Mouse (Mus musculus) 3134 (cell line): ENCODE results near the gene Snrnp35.
"Not testable (repeated sequence)": the region's sequence is repeated elsewhere in the genome, so short reads cannot be mapped to it uniquely, and the experiment has no call there.

Experiments used
- DNase-seq: peaks from one replicate; pipeline ENCODE4 v3.0.0-alpha.2; 2011; ENCODE audit warnings: low spot score; ENCODE audit not compliant: insufficient read length; ENCODE audit errors: extremely low read depth

The Snrnp35 gene

DNA sequence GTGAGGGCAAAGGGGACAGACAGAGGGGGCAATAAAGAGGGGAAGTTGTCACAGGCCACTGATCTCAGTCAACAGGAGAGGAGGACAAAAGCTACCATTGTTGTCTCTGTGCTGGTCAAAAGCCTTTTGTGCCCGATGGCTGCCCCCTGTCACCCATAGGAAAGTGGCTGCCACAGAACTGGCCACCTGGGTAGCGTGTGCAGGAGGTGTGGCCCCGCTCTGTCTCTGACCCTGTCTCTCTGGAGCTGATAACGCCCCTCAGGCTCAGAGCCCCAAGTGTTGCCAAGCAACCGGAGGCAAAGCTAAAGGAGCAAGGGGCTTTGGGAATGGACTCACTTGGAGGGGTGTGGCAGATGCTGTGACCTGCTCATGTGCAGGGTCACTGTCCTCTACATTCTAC is 16.1 kb downstream of the Snrnp35 start:
- DNase-seq, result no peak

DNA sequence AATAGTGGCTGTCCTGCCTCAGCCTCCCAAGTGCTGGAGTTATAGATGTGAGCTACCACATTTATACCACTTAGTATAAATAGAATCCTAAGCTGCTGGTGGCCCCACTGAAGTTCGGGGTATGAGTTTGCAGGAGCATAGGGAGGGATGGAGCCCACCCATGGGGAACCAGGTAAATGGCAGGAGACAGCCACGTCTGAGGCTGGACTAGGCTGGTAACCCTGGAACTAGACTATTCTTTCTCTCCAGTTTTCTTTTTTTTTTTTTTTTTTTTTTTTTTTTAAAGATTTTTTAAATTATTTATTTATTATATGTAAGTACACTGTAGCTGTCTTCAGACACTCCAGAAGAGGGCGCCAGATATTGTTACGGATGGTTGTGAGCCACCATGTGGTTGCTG is 17.1 kb downstream of the Snrnp35 start:
- not testable (repeated sequence) for DNase-seq

DNA sequence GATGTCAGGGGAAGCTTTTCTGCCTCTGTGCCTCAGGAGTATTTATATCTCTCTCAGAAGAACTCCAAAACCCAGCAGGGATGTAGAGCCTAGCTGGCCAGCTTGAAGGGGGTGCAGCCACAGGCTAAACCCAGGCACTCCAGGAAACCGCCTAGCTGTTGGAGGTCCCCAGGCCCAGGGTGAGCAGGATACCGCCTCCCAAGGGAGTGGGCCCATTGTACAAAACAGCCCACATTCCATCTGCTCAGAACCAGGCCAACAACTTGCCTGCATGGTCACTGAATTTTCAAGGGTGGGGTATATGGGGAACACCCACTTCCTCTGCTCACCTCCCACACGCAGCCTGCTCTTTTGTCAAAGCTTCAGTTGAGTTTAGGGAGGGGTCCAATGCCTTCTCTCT is 17.6 kb downstream of the Snrnp35 start:
- DNase-seq, result no peak

DNA sequence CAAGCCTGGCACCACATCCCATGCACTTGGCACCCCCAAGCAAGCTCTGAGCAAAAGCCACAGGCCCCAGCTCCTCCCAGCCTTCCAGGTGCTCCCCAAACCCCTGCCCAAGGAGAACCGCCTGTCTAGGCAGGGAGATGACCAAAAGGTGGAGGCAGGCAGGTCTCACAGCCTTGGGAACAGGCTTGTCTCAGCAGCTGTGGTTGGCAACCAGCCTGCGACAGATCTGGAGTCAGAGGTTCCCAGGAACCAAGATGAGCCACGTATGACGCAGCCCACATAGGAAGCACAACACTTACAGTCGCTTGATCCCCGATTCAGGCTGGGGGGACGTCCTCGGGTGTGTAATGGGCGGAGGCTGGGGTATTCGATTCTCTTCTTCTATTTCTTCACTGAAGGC is 18.6 kb downstream of the Snrnp35 start:
- DNase-seq, result no peak

DNA sequence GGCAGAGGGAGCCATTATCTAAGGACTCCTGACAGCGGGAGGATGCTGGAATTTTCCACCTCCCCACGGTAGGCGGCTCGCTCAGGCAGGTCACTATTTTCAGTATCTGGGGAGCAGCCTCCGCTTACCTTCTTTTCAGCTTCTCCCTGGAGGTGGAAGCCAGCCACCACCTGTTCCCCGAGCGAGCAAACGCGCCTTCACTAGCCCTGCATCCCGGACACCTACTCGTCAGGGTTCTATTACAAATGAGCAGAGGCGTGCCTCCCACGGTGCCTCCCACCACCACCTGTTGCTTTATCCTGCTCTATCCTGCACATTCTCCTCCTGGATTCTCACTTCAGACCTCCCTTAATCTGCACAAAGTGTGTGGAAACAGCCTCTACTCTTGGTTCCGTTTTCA is 20.8 kb downstream of the Snrnp35 start:
- DNase-seq, result no peak

DNA sequence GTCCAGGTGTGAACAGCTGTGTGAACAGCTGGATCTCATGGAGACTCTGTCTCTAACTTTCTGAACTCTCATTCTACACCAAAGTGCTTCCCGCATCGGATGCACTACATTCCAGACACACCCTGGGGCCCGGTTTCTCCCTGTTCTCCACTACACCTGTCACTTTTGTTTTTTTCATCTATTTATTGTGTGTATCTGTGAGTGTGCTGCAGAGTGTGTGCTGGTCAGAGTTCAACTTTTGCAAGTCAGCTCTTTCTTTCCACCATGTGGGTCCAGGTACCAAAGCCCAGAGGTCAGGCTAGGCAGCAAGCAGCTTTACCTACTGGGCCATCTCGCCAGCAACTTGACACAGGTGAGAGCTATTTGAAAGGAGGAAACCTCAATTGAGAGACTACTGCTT is 22.3 kb downstream of the Snrnp35 start:
- no peak for DNase-seq

DNA sequence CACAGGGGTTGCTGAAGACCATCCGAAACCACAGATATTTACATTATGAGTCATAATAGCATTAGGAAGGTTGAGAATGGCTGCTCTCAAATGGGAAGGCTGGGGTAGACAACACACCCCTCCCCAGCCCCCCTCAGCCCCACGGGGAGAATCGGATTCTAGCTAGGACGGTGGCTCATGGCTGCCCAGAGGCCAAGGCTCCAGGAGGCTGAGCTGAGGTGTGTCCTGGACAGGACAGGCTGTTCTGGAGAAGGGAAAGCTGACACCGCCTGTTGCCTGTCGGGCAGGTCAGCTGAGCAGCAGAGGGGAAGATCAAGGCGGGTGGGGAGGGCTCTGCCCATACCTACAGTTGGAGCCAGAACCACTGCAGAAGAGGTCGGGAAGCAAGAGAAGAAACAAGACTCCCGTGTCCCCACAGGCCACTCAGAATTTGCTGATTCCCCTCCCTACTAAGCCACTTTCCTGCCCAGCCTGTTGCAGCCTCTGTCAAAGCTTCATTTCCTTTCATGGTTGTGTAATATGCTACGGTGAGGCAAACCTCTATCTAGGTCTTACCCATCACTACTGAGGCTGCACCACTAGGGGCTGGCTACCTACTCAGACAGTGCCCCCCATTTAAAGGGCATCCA is 23.9 kb downstream of the Snrnp35 start:
- peak; percentile 80 for DNase-seq

DNA sequence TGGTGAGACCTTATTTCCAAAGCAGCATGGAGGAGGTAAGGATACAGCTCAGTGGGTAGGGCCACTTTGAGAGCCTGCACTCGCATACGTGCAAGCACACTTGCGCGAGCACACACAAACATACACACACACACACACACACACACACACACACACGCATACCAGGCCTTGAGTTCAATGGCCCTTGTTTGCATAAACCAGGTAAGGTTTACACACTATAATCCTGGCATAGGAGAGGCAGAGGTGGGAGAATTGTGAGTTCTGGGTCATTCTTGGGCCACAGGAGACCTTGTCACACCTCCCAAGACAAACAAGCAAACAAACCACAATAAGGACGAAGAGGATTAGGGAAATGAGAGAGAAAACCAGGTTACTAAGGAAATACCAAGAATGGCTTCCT is 26.3 kb downstream of the Snrnp35 start:
- no peak for DNase-seq

DNA sequence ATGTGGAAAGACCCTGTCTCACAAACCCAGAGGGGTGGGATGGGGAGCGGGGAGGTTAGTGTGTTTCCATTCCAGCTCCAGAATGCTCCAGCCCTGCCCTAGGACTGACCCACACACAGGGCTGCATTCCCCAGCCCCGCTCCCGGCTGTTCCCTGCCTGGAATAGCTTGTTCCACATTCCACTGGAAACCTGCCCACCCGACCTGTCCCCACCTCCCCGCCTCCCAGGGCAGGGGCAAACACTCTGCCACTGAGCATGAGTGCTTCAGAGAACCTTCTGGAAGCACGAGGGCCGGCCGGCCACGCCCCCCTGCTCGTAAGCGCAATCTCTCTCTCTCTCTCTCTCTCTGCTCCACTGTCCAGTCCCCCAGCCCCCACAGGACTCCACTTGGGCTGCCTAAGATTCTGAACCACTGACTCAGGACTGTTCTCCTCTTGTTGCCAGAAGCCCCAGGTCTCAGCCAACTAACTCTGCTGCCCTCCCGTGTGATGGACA is 26.9 kb downstream of the Snrnp35 start:
- DNase-seq, result peak; percentile 88

DNA sequence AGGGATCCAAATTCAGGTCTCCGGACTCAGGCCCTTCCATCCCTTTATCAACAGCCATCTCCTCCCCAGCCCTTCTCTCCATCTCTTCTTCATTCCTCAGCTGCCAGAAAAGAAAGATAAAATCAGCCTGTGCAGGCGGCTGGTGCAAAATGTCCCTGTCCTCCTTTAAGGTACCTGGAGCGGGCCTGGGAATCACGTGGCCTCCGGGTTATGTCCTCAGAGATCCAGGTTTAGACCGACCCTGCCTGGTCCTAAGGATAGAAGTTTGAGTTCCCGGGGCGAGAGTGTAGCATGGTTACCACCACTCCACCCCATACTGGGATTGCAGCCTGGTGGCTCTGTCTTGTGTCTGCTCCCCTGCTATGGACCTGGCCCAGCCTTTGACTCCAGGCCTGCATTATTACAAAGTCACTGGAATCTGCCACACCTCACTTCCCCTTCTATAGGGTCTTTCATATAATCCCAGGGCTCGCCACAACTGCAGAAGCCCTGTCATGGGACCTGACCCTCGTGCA is 27.7 kb downstream of the Snrnp35 start:
- no peak for DNase-seq

DNA sequence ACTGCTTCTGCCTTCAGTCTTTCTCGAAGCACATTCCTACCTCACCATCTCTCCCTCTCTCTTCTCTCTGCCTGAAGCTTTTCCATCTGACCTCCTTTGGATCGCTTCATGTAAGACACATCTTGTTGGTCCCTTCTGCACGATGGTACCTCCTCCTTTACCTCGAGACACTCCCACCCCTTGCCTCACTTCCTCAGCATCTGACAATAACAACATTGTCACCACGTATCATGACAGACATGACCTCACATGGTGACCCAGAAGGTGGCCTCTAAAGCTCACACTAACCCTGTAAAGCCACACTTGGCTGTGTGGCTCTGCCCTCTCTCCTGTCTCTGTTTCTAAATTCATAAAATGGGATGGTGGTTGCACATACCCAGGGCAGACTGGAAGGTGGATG is 32.9 kb downstream of the Snrnp35 start:
- no peak for DNase-seq

DNA sequence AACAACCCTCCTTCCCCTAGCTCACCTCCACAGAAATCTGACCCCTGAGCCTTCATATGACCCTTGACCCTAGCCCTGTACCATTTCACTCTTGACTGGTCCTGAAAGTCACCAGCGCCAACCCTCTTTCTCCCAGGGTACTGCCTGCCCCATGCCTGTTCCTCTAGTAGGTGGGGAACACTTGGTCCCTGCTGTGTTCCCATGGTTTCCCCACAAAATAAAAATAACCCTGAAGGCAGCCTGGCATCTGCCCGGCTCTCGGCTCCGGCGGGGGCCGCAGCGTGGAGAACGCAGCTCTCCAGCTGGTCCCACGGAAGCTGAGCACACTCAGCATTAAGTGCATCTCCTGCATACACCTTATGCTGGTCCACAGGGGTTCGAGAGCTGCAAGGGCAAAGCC is 35.7 kb downstream of the Snrnp35 start:
- DNase-seq, result no peak

DNA sequence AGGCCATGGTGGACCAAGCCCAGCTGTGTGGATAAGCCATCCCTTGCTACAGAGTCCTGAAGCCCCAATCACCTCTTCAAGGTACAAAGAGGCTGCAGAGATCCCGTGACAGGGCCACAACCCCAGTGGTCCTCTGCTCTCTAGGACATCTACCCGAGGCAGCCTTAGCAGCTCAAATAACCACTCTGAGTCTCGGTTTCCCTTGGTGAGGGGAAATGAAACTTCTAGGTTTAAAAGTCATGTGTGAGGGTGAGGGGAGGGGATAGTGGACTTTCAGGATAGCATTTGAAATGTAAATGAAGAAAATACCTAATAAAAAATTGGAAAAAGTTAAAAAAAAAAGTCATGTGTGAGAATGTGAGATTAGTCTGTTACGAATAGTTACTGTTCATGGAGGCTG is 38.7 kb downstream of the Snrnp35 start:
- DNase-seq, result no peak

DNA sequence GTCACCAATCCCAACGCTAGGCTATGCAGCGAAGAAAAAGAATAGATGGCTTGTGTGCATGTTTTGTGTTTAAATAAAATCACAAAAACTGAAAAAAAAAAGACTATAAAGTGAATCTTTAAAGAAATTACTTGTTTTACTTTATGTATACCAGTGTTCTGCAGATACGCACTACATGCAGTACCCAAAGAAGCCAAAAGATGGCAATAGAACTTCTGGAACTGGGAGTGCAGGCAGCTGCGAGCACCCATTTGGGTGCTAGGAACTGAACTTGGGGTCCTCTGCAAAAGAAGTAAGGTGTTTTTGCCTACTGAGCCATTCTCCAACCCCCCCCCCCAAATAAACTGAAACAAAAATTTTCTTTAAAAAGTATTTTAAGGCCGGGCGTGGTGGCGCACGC is 40.1 kb downstream of the Snrnp35 start:
- no peak for DNase-seq

DNA sequence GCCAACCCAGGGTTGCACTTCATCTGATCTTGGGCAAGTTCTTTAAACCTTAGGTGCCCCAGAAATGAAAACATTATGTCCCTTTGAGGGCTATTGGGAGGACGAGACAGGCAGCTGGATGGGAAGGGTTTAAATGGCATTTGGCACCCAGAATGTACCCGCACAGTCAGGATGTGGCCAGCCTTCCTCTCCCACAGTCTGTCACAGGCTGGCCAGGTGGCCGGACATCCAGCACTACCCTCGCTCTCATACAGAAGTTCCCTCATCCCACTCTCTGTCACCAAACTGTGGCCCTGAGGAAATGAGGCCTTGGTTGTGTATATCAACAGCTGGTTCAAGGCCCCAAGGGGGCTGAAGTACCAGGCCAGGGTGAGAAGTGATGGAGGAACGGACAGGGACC is 42.0 kb downstream of the Snrnp35 start:
- no peak for DNase-seq

DNA sequence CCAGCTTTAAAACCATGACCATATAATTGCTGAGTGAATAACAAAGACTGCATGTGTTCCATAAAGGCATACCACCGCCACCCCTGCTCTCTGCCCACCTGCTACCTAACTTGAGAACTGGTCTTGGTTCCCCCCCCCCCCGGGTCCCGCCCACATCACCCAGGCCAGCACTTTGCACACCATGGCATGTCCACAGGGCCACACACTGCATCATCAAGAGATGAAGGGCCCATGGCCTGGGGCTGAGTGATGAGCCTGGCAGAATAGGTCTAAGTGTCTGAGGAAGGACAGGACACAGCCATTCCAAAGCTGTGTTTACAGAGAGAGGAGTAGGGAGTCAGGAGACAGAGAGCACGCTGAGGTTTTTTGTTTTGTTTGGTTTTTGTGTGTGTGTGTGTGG is 45.4 kb downstream of the Snrnp35 start:
- no peak for DNase-seq

DNA sequence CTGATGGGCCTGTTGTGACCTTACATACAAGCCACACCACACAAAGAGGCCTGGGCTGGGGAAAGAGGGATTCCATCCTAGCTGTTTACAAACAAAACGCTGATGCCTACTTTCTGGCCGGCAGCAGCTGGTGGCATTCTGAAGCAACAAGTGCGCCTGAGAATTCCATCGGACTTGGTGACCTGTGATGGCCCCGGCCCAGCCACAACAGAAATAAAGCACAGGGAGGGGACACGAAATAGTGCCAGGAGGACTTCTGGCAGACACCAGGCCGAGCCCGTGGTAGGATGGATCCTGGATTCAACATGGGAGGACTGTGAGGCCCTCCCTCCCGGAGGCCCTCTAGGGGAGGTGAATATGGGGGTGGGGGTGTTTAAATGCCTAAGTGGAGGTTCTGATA is 45.9 kb downstream of the Snrnp35 start:
- DNase-seq, result no peak

DNA sequence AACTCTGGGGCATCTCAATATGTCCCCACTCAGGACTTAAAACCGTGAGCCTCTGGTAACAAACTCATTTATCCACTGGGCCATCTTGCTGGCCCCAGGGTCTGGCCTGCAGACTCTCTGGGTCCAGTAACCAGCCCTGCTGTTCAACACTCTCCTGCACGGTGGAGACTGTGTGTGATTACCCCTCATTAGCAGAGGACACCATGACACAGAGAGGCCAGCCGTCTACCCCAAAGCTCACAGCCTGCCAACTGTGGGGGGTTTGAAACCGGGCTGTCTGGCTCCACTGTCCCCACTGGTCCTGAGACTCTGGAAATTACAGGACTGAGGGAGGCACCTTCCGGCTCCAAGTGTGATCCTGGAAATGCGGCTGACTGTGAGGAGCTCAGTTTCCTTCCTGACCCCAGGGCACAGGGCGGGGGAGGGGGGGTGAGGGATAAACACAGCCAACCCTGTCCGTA is 46.3 kb downstream of the Snrnp35 start:
- DNase-seq, result no peak

DNA sequence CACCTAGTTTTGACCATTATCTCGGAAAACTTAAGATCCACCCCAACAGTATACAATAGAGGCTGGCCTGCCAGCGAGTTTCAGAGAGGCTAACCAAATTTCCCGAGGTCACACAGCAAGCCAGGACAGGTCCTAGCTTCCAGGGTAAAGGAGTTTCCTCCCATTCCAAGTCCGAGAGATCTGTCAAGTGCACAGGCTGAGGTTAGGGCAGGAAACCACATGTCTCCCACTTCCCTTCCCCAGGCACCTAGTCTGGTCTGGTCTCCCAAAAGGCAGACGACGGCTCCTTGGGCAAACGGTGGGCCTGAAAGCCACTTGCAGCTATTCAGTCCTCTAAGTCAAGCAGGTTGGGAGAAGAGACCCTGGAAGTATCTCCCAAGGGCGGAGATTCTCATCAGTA is 46.8 kb downstream of the Snrnp35 start:
- no peak for DNase-seq

DNA sequence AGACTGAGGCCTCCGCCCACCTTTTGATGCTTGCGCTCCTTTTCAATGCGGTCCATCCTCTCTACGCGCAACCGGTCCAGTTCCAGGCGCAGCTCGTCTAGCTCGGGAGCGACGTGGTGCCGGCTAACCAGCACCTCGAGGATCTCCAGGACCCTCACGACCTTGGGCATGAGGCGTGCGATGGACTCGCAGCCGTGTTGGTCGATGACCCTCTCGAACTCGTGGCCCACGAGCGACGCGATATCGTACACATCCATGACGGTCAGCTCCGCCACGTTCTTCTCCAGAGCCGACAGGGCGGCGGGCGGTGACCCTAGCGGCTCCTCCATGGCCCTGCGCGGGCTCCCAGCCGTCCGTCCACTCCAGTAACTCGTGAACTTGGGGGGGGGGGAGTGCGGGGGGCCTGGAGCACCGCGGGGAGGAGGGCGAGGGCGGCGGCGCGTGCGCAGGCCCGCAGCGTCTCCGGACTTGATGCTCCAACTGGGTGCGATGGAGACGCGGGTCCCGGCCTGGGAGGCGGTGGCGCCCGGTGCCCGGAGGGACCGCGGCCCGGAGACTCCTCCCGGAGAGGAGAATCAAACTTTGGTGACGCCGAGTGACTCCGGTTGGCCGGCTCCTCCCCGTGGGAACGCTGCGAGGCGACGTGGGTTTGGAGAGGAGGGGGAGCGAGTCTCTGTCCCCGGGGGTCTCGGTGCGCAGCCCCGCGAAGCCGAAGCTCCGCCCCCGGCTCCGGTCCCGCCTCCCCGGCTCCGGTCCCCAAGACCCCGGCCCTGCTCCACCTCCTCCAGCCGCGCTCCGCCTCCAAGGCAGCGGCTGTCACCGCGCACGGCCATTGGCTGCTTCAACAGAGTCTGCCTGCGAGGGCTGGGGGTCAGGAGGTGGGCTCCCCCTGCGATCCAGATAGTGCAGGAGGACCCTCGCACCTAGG is 48.0 kb downstream of the Snrnp35 start, which contains the start of gene Rilpl1:
Rilpl1 (minus strand) TSS at position 737 of the 928 bp plus-strand sequence.
- DNase-seq, result peak; percentile 74

DNA sequence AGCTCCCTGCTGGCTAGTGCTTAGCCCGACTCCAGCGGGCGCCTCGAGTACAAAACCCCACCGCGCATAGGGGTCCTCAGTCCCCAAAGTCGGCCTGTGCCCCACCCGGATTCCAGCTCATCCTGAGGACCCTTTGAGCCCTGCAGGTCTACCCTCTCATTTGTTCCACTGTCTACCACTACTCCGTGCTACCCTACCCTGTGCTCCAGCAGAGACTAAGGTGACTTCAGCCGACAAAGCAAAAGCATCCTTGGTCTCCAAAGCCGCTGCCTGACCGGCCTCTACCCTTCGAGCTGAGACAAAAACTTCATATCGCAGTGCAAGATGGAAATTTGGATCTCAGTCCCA is 48.6 kb downstream of the Snrnp35 start:
- no peak for DNase-seq

DNA sequence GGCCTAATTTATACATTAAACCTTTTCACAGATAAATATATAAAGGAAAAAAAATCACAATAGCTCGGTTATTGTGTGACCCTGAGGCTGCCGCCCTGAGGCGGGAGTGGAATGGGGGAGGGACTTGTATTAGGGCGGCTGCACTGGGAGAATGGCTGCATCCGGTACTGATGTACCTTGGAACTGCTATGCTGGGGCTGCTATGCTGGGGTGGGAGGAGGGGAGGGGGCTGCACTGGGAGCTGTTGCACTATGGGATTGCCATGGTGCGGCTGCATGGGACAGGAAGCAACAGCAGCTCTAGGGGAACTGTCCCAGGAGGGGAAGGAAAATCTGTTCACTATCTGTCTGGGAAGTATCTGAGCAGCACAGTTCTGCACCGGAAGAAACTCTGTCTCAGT is 49.5 kb downstream of the Snrnp35 start:
- no peak for DNase-seq
